Mouse (Mus musculus) stomach, embryonic 16.5 days (tissue): ENCODE measurements around the gene Armh3. TPM values are rescaled to one million over a fixed set of nuclear protein-coding genes. Genes with fewer than 3 reads are reported as not detected.

Experiments used
- ATAC-seq: fragments of 200-750 bp; cut with Nextera tagmentation; 2 replicates; pipeline ENCODE4 v1.8.0; 2017; ENCODE audit warnings: moderate number of reproducible peaks, moderate TSS enrichment; ENCODE audit not compliant: insufficient read depth, low FRiP score
- H3K27ac ChIP-seq: fragments of 300-500 bp; sonication (generic); 2 replicates; pipeline ENCODE4 v1.5.1; 2014; ENCODE audit warnings: low read length
- H3K27me3 ChIP-seq: fragments of 300-500 bp; sonication (generic); 2 replicates; pipeline ENCODE4 v1.6.1; 2014; ENCODE audit warnings: low read length, control low read depth, mixed read lengths; ENCODE audit not compliant: control insufficient read depth, insufficient read depth
- H3K36me3 ChIP-seq: fragments of 300-500 bp; sonication (generic); 2 replicates; pipeline ENCODE4 v1.6.1; 2014; ENCODE audit warnings: low read length; ENCODE audit not compliant: control insufficient read depth, insufficient read depth
- H3K4me1 ChIP-seq: fragments of 300-500 bp; sonication (generic); 2 replicates; pipeline ENCODE4 v1.6.1; 2014; ENCODE audit warnings: low read length, control low read depth, mixed read lengths; ENCODE audit not compliant: control insufficient read depth, insufficient read depth
- H3K4me2 ChIP-seq: fragments of 300-500 bp; sonication (generic); 2 replicates; pipeline ENCODE4 v1.6.1; 2014; ENCODE audit warnings: low read depth, low read length, mixed read lengths
- H3K4me3 ChIP-seq: fragments of 300-500 bp; sonication (generic); replicated peaks from 2 replicates; pipeline ENCODE4 v1.5.1; 2014; ENCODE audit warnings: mild to moderate bottlenecking, low read length
- H3K9ac ChIP-seq: fragments of 300-500 bp; sonication (generic); 2 replicates; pipeline ENCODE4 v1.6.1; 2014; ENCODE audit warnings: low read length
- H3K9me3 ChIP-seq: fragments of 300-500 bp; sonication (generic); replicated peaks from 2 replicates; pipeline ENCODE4 v1.6.1; 2016; ENCODE audit warnings: low read length, control low read depth; ENCODE audit not compliant: control insufficient read depth
- WGBS: fragments of 180-500 bp; shearing (Covaris S2); extraction: QIAGEN DNeasy Blood & Tissue Kit; methylation state at CpG from one replicate; pipeline ENCODE4 v1.1.7; 2014; 5-methylcytosine and 5-hydroxymethylcytosine counted together
- polyA plus RNA-seq: library from polyadenylated mRNA; unstranded; fragments of >200 nt; fragmentation: Nextera tagmentation; extraction: Ambion mirVana; gene quantifications from 2 replicates; pipeline ENCODE4 v1.2.1, GENCODE M21; 2015

Armh3 gene
- polyA plus RNA-seq, 1 experiment from 2014 or later, result 15.4 TPM

- Histone ChIP-seq H3K36me3 (no peaks in the 10 kb centered on the region), H3K4me1 (no peaks in the 10 kb centered on the region), H3K27me3 (no peaks in the 10 kb centered on the region), H3K4me2 (no peak overlapping the region), H3K9me3 (no peaks in the 10 kb centered on the region), H3K4me3 (no peak overlapping the region), H3K9ac (no peak overlapping the region), H3K27ac (no peak overlapping the region)
- 66% methylated on average over 4 of the region's 4 CpGs for WGBS
- no peak for ATAC-seq
These were observed 210.0 kb downstream of the Armh3 start for GRCm38 (mm10) chr19:45788337-45788736.

DNA sequence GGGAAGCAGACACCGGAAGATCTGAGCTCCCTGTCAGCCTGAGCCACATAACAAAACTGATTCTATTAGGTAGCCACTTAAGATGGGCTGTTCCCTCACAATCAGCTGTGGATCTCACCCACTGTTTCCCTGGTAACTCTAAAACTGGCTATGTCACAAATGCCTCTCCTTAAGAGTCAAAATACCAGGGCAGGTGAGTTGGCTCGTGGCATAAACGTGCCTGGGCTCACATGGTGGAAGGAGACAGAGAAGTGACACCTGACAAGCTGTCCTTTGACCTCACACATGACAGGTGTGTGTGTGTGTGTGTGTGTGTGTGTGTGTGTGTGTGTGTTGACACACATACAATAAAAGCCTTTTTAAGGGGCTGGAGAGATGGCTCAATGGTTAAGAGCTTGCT, 210.8 kb downstream of the Armh3 start:
- no peak for ATAC-seq
- Histone ChIP-seq H3K36me3 (no peaks in the 10 kb centered on the region), H3K4me1 (no peaks in the 10 kb centered on the region), H3K4me3 (no peak overlapping the region), H3K27ac (no peak overlapping the region), H3K4me2 (no peak overlapping the region), H3K27me3 (no peaks in the 10 kb centered on the region), H3K9ac (no peak overlapping the region), H3K9me3 (no peaks in the 10 kb centered on the region)
- 67% methylated on average over 3 of the region's 3 CpGs for WGBS

GRCm38 (mm10) chr19:45785470-45785869, 212.8 kb downstream of the Armh3 start:
- WGBS, result 42% methylated on average over 3 of the region's 3 CpGs
- Histone ChIP-seq H3K27me3 (no peaks in the 10 kb centered on the region), H3K4me2 (no peak overlapping the region)

DNA sequence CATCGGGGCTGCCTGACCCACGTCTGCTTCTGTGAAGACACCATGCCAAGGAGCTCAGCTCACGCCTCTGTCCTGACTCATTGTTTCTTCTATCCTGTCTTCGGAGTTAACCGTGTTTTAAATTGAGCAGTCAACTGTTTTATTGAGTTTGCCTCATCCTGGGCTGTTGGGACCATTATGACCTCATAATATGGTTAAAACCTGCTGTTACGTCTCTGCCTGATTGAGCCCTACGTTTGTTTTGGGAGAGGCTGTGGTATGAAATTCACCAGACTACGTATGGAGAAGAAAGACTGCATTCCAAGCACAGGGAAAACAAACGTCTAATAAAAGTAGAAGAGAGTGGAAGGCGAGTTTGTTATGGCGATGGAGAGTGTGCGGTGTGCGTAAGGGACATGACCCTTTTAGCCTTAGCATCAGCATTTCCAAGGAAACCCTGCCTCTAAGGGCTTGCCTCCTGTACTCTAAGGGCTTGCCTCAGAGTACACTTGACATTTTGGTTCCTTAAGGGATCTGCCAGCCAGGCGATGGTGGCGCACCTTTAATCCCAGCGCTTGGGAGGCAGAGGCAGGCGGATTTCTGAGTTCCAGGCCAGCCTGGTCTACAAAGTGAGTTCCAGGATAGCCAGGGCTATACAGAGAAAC, 214.2 kb downstream of the Armh3 start:
- H3K27me3 ChIP-seq, result no peaks in the 10 kb centered on the region
- WGBS, result 27% methylated on average over 17 of the region's 17 CpGs
- peak overlapping the region; percentile 79 for H3K4me3 ChIP-seq
- peak overlapping the region; percentile 58 for H3K4me2 ChIP-seq
- no peaks in the 10 kb centered on the region for H3K9me3 ChIP-seq
- H3K36me3 ChIP-seq, result no peaks in the 10 kb centered on the region
- H3K9ac ChIP-seq, result peak overlapping the region; percentile 60
- H3K27ac ChIP-seq, result peak overlapping the region; percentile 54
- no peak for ATAC-seq
- H3K4me1 ChIP-seq, result peaks cover 24% of the 10 kb centered on the region

More at GRCm38 (mm10) chr19:45785470-45785869, 212.8 kb downstream of the Armh3 start:
- Histone ChIP-seq H3K4me3 (no peak overlapping the region), H3K36me3 (no peaks in the 10 kb centered on the region), H3K9ac (no peak overlapping the region), H3K27ac (no peak overlapping the region), H3K9me3 (no peaks in the 10 kb centered on the region), H3K4me1 (peaks cover 14% of the 10 kb centered on the region)
- no peak for ATAC-seq

- Histone ChIP-seq H3K36me3 (no peaks in the 10 kb centered on the region), H3K4me2 (peak within 1 kb of the TSS; percentile 80), H3K9ac (peak within 1 kb of the TSS; percentile 82), H3K9me3 (no peaks in the 10 kb centered on the region), H3K4me1 (peaks cover 24% of the 10 kb centered on the region), H3K27me3 (no peaks in the 10 kb centered on the region), H3K27ac (peak within 1 kb of the TSS; percentile 85), H3K4me3 (peak within 1 kb of the TSS; percentile 79)
- peak; percentile 97 for ATAC-seq
- WGBS, result under 1% methylated on average over 69 of the region's 71 CpGs
These were observed 214.9 kb downstream of the Armh3 start, which contains the start of gene Mgea5 for GRCm38 (mm10) chr19:45783181-45783932. TSS of gene Mgea5 (minus strand) at chr19:45783837.

GRCm38 (mm10) chr19:45782315-45783001, 215.8 kb downstream of the Armh3 start:
- Histone ChIP-seq H3K9ac (peak overlapping the region; percentile 82), H3K9me3 (no peaks in the 10 kb centered on the region), H3K4me3 (peak overlapping the region; percentile 79), H3K36me3 (no peaks in the 10 kb centered on the region), H3K27ac (peak overlapping the region; percentile 85), H3K4me1 (peaks cover 24% of the 10 kb centered on the region), H3K27me3 (no peaks in the 10 kb centered on the region), H3K4me2 (peak overlapping the region; percentile 80)
- ATAC-seq, result peak; percentile 52
- 0% methylated on average over 35 of the region's 36 CpGs for WGBS

DNA sequence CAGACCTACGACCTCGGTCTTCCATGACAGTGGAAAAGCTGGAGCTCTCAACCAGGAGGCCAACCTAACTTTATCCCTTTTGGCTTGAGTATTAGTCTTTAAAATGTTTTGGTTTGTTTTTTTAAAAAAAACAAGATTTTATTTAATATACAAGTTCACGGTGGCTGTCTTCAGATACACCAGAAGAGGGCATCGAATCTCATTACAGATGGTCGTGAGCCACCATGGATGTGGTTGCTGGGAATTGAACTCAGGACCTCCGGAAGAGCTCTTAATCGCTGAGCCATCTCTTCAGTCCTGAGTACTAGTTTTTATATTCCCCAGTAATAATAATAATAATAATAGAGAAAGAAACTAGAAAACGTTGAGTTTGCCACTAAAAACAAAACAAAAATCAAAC, 216.6 kb downstream of the Armh3 start:
- 0 out of 2 replicates have a peak overlapping the region, but pooled peaks have one; percentile 13 for H3K9ac ChIP-seq
- H3K36me3 ChIP-seq, result no peaks in the 10 kb centered on the region
- H3K27me3 ChIP-seq, result no peaks in the 10 kb centered on the region
- ATAC-seq, result no peak
- H3K27ac ChIP-seq, result no peak overlapping the region
- peaks cover 24% of the 10 kb centered on the region for H3K4me1 ChIP-seq
- WGBS, result 56% methylated on average over 8 of the region's 8 CpGs
- H3K4me3 ChIP-seq, result peak overlapping the region; percentile 79
- H3K9me3 ChIP-seq, result no peaks in the 10 kb centered on the region
- H3K4me2 ChIP-seq, result peak overlapping the region; percentile 80

- H3K27ac ChIP-seq, result no peak overlapping the region
- no peaks in the 10 kb centered on the region for H3K9me3 ChIP-seq
- no peaks in the 10 kb centered on the region for H3K27me3 ChIP-seq
- H3K36me3 ChIP-seq, result peaks cover 5% of the 10 kb centered on the region; the same call in 1 of the 2 replicates
- H3K9ac ChIP-seq, result peak overlapping the region; percentile 29; the same call in 1 of the 2 replicates
- peaks cover 24% of the 10 kb centered on the region for H3K4me1 ChIP-seq
- peak overlapping the region; percentile 80 for H3K4me2 ChIP-seq
- no peak for ATAC-seq
- H3K4me3 ChIP-seq, result peak overlapping the region; percentile 79; the same call in 1 of the 2 replicates
- WGBS, result 82% methylated on average over 13 of the region's 13 CpGs
These were observed 217.9 kb downstream of the Armh3 start for GRCm38 (mm10) chr19:45780350-45780915.
